Mouse (Mus musculus) frontal cortex, postnatal 36 days (tissue): ENCODE results near the gene Sv2a.
"Not testable (repeated sequence)": the region's sequence is repeated elsewhere in the genome, so short reads cannot be mapped to it uniquely, and the experiment has no call there.

Experiments used
- DNase-seq, 2 experiments: peaks; one replicate each; pipeline ENCODE4 v3.0.0; 2022; ENCODE audit warnings: low spot score in 2 of 2

Sv2a gene

GRCm38 (mm10) chr3:96174042-96174441, 6.9 kb upstream of the Sv2a start:
- DNase-seq = not testable (repeated sequence)

- no peak for DNase-seq
Observed at GRCm38 (mm10) chr3:96175251-96175650, 5.7 kb upstream of the Sv2a start.

GRCm38 (mm10) chr3:96178427-96178826, 2.5 kb upstream of the Sv2a start:
- no peak for DNase-seq

GRCm38 (mm10) chr3:96178902-96179301, 2.0 kb upstream of the Sv2a start:
- no peak for DNase-seq

GRCm38 (mm10) chr3:96179531-96179930, 1.4 kb upstream of the Sv2a start:
- no peak for DNase-seq

GRCm38 (mm10) chr3:96181510-96182381, 795 bp downstream of the Sv2a start:
- DNase-seq = peak in 1 of 2 experiments; percentile 44

- DNase-seq = peak; percentile 48 to 58
Observed at GRCm38 (mm10) chr3:96182382-96182776, 1.4 kb downstream of the Sv2a start.

GRCm38 (mm10) chr3:96192977-96193376, 12.0 kb downstream of the Sv2a start:
- DNase-seq = no peak

GRCm38 (mm10) chr3:96194966-96195365, 14.0 kb downstream of the Sv2a start:
- no peak for DNase-seq

GRCm38 (mm10) chr3:96195616-96196313, 14.8 kb downstream of the Sv2a start:
- DNase-seq = no peak

- DNase-seq = peak in 1 of 2 experiments; percentile 29
Observed at GRCm38 (mm10) chr3:96196437-96197128, 15.6 kb downstream of the Sv2a start.

GRCm38 (mm10) chr3:96197129-96197749, 16.3 kb downstream of the Sv2a start:
- DNase-seq = peak; percentile 92 to 95

GRCm38 (mm10) chr3:96198181-96198580, 17.2 kb downstream of the Sv2a start:
- DNase-seq = no peak

- not testable (repeated sequence) for DNase-seq
Observed at GRCm38 (mm10) chr3:96198601-96199251, 17.8 kb downstream of the Sv2a start.

- no peak for DNase-seq
Observed at GRCm38 (mm10) chr3:96199731-96200130, 18.8 kb downstream of the Sv2a start.

- DNase-seq = no peak
Observed at GRCm38 (mm10) chr3:96207819-96208218, 26.9 kb downstream of the Sv2a start.

GRCm38 (mm10) chr3:96209242-96209641, 28.3 kb downstream of the Sv2a start:
- DNase-seq = no peak

GRCm38 (mm10) chr3:96219191-96219641, 38.3 kb downstream of the Sv2a start:
- DNase-seq = peak in 1 of 2 experiments; percentile 42

GRCm38 (mm10) chr3:96219661-96220130, 38.7 kb downstream of the Sv2a start, which contains the start of the genes Bola1 and Hist2h2ab:
Gene Bola1, minus strand, starts transcription at chr3:96219709.
Gene Hist2h2ab, plus strand, starts transcription at chr3:96219865.
- peak; percentile 80 to 84 for DNase-seq

- DNase-seq = not testable (repeated sequence)
Observed at GRCm38 (mm10) chr3:96220131-96220764, 39.3 kb downstream of the Sv2a start.
